Mouse (Mus musculus): Measurements from ENCODE around the gene Top2a. TPM values are rescaled to one million over a fixed set of nuclear protein-coding genes. Genes with fewer than 3 reads are reported as not detected.

Top2a gene
- polyA plus RNA-seq, 1 experiment from 2014 or later: 315 TPM

GRCm38 (mm10) chr11:98972801-98973360, 51.1 kb downstream of the Top2a start:
- Histone ChIP-seq H3K4me1 (replicated peaks; ENCODE audit: control insufficient read depth, insufficient read depth, low read length) (peaks cover 28% of the 10 kb centered on the region), H3K4me3 (ENCODE audit: low read depth, low read length) (no peak overlapping the region), H3K36me3 (ENCODE audit: control insufficient read depth, insufficient read depth, low read length) (peaks cover 18% of the 10 kb centered on the region), H3K27me3 (replicated peaks; ENCODE audit: control insufficient read depth, insufficient read depth, low read length) (peaks cover 14% of the 10 kb centered on the region), H3K27ac (ENCODE audit: low read depth, low read length) (no peak overlapping the region), H3K4me2 (no peak overlapping the region), H3K9ac (ENCODE audit: low read depth, low read length) (no peak overlapping the region), H3K9me3 (ENCODE audit: control insufficient read depth, low read length) (no peaks in the 10 kb centered on the region)
- DNase-seq (ENCODE audit: low spot score): no peak
- 82% methylated on average over 9 of the region's 9 CpGs for WGBS
- ATAC-seq (replicated peaks; ENCODE audit: low FRiP score): no peak

DNA sequence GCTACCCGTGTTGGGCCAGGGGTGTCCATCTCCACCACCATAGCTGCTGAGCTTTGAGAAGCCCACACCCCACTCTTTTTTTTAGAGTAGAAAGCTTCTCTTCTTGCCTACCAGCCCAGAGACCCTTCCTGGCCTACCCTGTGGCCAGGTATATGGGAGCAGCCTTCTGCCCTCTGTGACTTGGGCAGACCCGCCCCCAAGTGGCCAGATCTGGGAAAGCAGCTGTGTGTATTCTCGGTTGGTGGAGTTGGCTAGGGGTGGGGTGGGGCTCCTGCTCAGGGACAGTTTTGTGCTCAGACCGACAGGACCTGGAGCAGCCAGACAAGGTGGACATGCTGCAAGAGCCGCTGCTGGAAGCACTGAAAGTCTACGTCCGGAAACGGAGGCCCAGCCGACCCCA, 51.8 kb downstream of the Top2a start:
- DNase-seq (ENCODE audit: low spot score) (no peak), ATAC-seq (replicated peaks; ENCODE audit: low FRiP score) (peak; percentile 64; the same call in 1 of the 2 replicates)
- WGBS: 44% methylated on average over 9 of the region's 9 CpGs
- no peak overlapping the region for H3K4me3 ChIP-seq (ENCODE audit: low read depth, low read length)
- peaks cover 19% of the 10 kb centered on the region for H3K36me3 ChIP-seq (ENCODE audit: control insufficient read depth, insufficient read depth, low read length)
- H3K4me2 ChIP-seq: no peak overlapping the region
- H3K27me3 ChIP-seq (replicated peaks; ENCODE audit: control insufficient read depth, insufficient read depth, low read length): peaks cover 14% of the 10 kb centered on the region
- no peaks in the 10 kb centered on the region for H3K9me3 ChIP-seq (ENCODE audit: control insufficient read depth, low read length)
- peaks cover 29% of the 10 kb centered on the region for H3K4me1 ChIP-seq (replicated peaks; ENCODE audit: control insufficient read depth, insufficient read depth, low read length)
- no peak overlapping the region for H3K27ac ChIP-seq (ENCODE audit: low read depth, low read length)
- H3K9ac ChIP-seq (ENCODE audit: low read depth, low read length): no peak overlapping the region

DNA sequence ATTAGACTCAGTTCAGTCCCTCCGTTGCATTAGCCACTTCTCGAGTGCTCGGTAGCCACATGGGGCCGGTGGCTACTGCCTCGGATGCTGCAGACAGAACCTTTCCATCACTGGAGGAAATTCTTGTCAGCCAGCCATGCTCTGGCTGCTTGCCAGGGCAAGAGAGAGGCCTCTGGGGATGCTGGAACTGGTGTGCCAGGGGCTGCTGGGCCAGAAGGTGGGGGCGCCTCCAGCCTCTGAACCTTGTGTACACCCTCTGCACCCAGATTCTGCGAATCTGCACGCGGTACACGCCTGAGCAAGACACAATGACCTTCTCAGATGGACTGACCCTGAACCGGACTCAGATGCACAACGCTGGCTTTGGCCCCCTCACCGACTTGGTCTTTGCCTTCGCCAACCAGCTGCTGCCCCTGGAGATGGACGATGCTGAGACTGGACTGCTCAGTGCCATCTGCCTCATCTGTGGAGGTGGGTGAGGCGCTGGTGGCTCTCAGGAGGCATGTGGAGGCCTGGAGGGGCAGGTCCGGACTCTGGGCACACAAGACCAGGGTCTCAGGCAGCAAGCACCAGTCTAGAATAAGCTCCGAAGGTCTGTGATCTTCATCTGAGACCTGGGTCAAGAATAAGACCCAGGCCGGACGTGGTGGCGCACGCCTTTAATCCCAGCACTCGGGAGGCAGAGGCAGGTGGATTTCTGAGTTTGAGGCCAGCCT, 52.5 kb downstream of the Top2a start:
- no peak overlapping the region for H3K4me3 ChIP-seq (ENCODE audit: low read depth, low read length)
- no peak for ATAC-seq (replicated peaks; ENCODE audit: low FRiP score)
- H3K9ac ChIP-seq (ENCODE audit: low read depth, low read length): no peak overlapping the region
- H3K27me3 ChIP-seq (replicated peaks; ENCODE audit: control insufficient read depth, insufficient read depth, low read length): peaks cover 14% of the 10 kb centered on the region
- H3K4me2 ChIP-seq: no peak overlapping the region
- no peaks in the 10 kb centered on the region for H3K9me3 ChIP-seq (ENCODE audit: control insufficient read depth, low read length)
- no peak for DNase-seq (ENCODE audit: low spot score)
- peaks cover 19% of the 10 kb centered on the region for H3K36me3 ChIP-seq (ENCODE audit: control insufficient read depth, insufficient read depth, low read length)
- WGBS: 81% methylated on average over 23 of the region's 23 CpGs
- no peak overlapping the region for H3K27ac ChIP-seq (ENCODE audit: low read depth, low read length)
- H3K4me1 ChIP-seq (replicated peaks; ENCODE audit: control insufficient read depth, insufficient read depth, low read length): peaks cover 37% of the 10 kb centered on the region

- no peak overlapping the region for H3K4me2 ChIP-seq
- 80% methylated on average over 29 of the region's 29 CpGs for WGBS
- H3K4me1 ChIP-seq (replicated peaks; ENCODE audit: control insufficient read depth, insufficient read depth, low read length): peaks cover 45% of the 10 kb centered on the region
- H3K4me3 ChIP-seq (ENCODE audit: low read depth, low read length): no peak overlapping the region
- peaks cover 14% of the 10 kb centered on the region for H3K27me3 ChIP-seq (replicated peaks; ENCODE audit: control insufficient read depth, insufficient read depth, low read length)
- no peak overlapping the region for H3K9ac ChIP-seq (ENCODE audit: low read depth, low read length)
- DNase-seq (ENCODE audit: low spot score) (no peak), ATAC-seq (replicated peaks; ENCODE audit: low FRiP score) (no peak)
- H3K27ac ChIP-seq (ENCODE audit: low read depth, low read length): no peak overlapping the region
- no peaks in the 10 kb centered on the region for H3K9me3 ChIP-seq (ENCODE audit: control insufficient read depth, low read length)
- peaks cover 19% of the 10 kb centered on the region for H3K36me3 ChIP-seq (ENCODE audit: control insufficient read depth, insufficient read depth, low read length)
Measured at GRCm38 (mm10) chr11:98970191-98970925, 53.6 kb downstream of the Top2a start.

DNA sequence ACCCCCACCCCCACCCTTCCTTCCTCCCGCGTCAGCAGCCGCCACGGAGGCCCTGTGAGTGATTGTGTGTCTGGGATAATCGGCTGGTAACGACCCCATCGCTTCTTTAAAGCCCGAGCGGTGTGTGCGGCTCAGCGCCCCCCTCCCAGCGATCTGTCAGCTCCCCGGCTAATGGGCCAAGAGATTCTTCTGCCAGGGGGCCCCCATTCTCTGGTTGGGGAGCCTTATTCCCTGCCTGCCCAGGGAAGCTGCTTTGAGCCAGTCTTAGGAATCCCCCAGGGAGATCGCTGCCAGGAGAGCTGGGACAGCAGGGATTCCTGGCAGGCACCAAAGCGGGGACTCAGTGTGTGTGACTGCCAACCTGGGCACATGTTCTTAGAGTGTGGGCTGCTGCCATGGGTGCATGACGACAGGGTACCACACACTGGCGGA, 54.5 kb downstream of the Top2a start:
- 0 out of 2 replicates have a peak overlapping the region, but pooled peaks have one; percentile 8 for H3K9ac ChIP-seq (ENCODE audit: low read depth, low read length)
- peaks cover 54% of the 10 kb centered on the region for H3K4me1 ChIP-seq (replicated peaks; ENCODE audit: control insufficient read depth, insufficient read depth, low read length)
- H3K9me3 ChIP-seq (ENCODE audit: control insufficient read depth, low read length): no peaks in the 10 kb centered on the region
- H3K27me3 ChIP-seq (replicated peaks; ENCODE audit: control insufficient read depth, insufficient read depth, low read length): peaks cover 17% of the 10 kb centered on the region
- DNase-seq (ENCODE audit: low spot score) (no peak), ATAC-seq (replicated peaks; ENCODE audit: low FRiP score) (no peak)
- H3K27ac ChIP-seq (ENCODE audit: low read depth, low read length): peak overlapping the region; percentile 46; the same call in 1 of the 2 replicates
- no peak overlapping the region for H3K4me3 ChIP-seq (ENCODE audit: low read depth, low read length)
- peaks cover 19% of the 10 kb centered on the region for H3K36me3 ChIP-seq (ENCODE audit: control insufficient read depth, insufficient read depth, low read length)
- H3K4me2 ChIP-seq: peak overlapping the region; percentile 33
- WGBS: 33% methylated on average over 17 of the region's 17 CpGs

- peaks cover 17% of the 10 kb centered on the region for H3K27me3 ChIP-seq (replicated peaks; ENCODE audit: control insufficient read depth, insufficient read depth, low read length)
- H3K4me3 ChIP-seq (ENCODE audit: low read depth, low read length): no peak overlapping the region
- H3K4me1 ChIP-seq (replicated peaks; ENCODE audit: control insufficient read depth, insufficient read depth, low read length): peaks cover 60% of the 10 kb centered on the region
- H3K9me3 ChIP-seq (ENCODE audit: control insufficient read depth, low read length): no peaks in the 10 kb centered on the region
- 0 out of 2 replicates have a peak overlapping the region, but pooled peaks have one; percentile 45 for H3K27ac ChIP-seq (ENCODE audit: low read depth, low read length)
- ATAC-seq (replicated peaks; ENCODE audit: low FRiP score) (no peak), DNase-seq (ENCODE audit: low spot score) (no peak)
- no peak overlapping the region for H3K9ac ChIP-seq (ENCODE audit: low read depth, low read length)
- H3K4me2 ChIP-seq: peak overlapping the region; percentile 44
- H3K36me3 ChIP-seq (ENCODE audit: control insufficient read depth, insufficient read depth, low read length): peaks cover 19% of the 10 kb centered on the region
- 10% methylated on average over 20 of the region's 20 CpGs for WGBS
Measured at GRCm38 (mm10) chr11:98968716-98969495, 55.1 kb downstream of the Top2a start.

- 70% methylated on average over 16 of the region's 16 CpGs for WGBS
- peak overlapping the region; percentile 45; the same call in 1 of the 2 replicates for H3K27ac ChIP-seq (ENCODE audit: low read depth, low read length)
- H3K4me3 ChIP-seq (ENCODE audit: low read depth, low read length): no peak overlapping the region
- DNase-seq (ENCODE audit: low spot score) (no peak), ATAC-seq (replicated peaks; ENCODE audit: low FRiP score) (no peak)
- no peak overlapping the region for H3K4me2 ChIP-seq
- no peak overlapping the region for H3K9ac ChIP-seq (ENCODE audit: low read depth, low read length)
- peaks cover 19% of the 10 kb centered on the region for H3K36me3 ChIP-seq (ENCODE audit: control insufficient read depth, insufficient read depth, low read length)
- peaks cover 68% of the 10 kb centered on the region for H3K4me1 ChIP-seq (replicated peaks; ENCODE audit: control insufficient read depth, insufficient read depth, low read length)
- H3K9me3 ChIP-seq (ENCODE audit: control insufficient read depth, low read length): no peaks in the 10 kb centered on the region
- H3K27me3 ChIP-seq (replicated peaks; ENCODE audit: control insufficient read depth, insufficient read depth, low read length): peaks cover 25% of the 10 kb centered on the region
Measured at GRCm38 (mm10) chr11:98968079-98968478, 55.9 kb downstream of the Top2a start.

DNA sequence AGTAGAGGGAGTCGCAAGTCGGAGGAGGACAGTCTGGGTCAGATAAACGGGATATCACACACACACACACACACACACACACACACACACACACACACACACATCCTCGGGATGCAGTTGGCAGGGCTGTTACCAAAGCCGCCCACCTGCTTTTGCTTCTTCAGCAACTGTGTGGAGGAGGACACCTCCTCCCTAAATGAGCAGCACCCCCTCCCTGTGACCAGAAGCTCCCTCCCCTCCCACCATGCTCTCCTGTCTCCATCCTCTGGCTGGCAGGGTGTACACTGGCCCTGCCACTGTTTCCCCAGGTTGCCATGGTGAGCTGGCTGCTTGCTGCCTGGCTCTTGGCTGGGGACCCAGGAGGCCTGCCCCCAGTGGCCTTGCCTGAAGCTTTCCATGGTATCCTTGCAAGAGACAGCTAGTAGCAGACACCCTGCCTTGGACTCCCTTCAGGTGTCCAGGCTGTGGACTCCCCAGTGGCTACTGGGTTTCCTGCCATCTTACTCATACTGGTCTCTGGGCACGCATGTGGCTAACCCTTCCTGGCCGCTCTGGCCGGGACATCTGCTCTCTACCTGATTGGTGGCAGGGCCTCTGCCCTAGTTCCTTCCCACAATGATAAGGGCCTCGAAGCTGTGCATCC, 57.4 kb downstream of the Top2a start:
- ATAC-seq (replicated peaks; ENCODE audit: low FRiP score): no peak
- no peak overlapping the region for H3K9ac ChIP-seq (ENCODE audit: low read depth, low read length)

More for the DNA sequence above, 57.4 kb downstream of the Top2a start:
- Histone ChIP-seq H3K27me3 (replicated peaks; ENCODE audit: control insufficient read depth, insufficient read depth, low read length) (peaks cover 38% of the 10 kb centered on the region), H3K9me3 (ENCODE audit: control insufficient read depth, low read length) (no peaks in the 10 kb centered on the region), H3K4me1 (replicated peaks; ENCODE audit: control insufficient read depth, insufficient read depth, low read length) (peaks cover 82% of the 10 kb centered on the region), H3K27ac (ENCODE audit: low read depth, low read length) (no peak overlapping the region), H3K4me3 (ENCODE audit: low read depth, low read length) (no peak overlapping the region), H3K4me2 (no peak overlapping the region), H3K36me3 (ENCODE audit: control insufficient read depth, insufficient read depth, low read length) (peaks cover 17% of the 10 kb centered on the region)
- 30% methylated on average over 9 of the region's 9 CpGs for WGBS
- peak; percentile 45 for DNase-seq (ENCODE audit: low spot score)

Measured in liver, embryonic 11.5 days (tissue).